Mouse (Mus musculus): ENCODE measurements at regions not wholly inside any gene's neighbourhood (a gene's known extent, or its start where the extent isn't known, plus 50 kb on each side); places are given as distances from the start of the nearest gene placed in this dataset.
A peak's percentile ranks its signal among the peaks of the same experiment; 100 is the strongest.

DNA sequence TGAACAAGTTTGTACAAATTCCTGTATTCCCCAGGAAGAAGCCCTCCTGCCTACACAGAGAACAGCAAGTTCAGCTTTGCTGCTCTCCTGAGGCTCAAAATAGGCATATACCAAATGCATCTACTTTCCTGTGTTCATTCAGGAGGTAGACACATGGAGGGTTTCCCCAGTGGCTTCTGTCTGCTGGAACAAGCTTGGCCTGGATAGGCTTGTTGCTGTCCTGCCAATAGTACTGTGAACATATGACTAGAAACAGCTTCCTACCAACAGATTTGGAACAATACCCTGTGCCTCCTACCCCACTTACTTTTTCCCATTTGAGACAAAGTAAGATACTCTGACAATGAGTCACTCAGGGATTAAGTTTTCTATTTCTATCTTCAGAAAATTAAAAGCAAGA lies 93.8 kb upstream of the Wdpcp start:
- no peak for DNase-seq (ENCODE audit: low spot score)

DNA sequence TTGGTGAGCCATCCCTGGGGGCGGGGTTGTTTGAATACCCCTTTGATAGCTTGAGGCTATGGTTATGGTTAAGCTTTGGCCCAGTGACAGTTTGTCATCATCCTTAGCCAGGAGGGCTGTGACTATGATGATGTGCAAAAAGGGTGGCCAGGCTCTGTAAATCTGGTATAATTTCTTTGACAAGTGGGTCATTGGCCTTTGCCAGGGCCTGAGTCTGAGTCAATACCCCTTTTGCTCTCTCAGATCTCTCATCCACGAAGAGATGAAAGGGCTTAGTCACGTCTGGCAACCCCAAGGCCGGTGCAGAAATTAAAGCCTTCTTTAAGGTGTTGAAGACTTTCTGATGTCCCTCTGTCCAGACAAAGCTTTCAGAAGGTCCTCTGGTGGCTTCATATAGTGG lies 99.7 kb upstream of the Ugp2 start:
- DNase-seq (ENCODE audit: low spot score) = no peak

DNA sequence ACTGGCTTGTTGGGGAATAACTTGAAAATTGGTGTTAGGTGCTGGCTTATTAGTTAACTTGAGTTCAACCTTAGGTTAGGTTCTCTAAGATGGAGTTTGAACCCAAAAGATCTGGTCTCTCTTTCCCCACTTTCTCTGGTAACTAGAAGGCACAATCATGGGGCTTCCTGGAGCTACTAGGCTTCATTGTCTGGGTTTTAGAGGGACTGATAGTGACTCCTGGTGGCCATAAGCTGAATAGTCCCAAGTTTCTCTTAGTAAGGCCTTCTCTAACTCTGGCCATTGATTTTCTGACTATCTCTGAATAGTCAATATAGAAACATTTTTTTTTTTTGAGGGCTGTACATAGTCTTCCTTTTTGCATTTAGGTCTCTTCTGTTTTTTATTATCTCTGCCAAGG lies 97.5 kb upstream of the Ugp2 start:
- no peak for DNase-seq (ENCODE audit: low spot score)

DNA sequence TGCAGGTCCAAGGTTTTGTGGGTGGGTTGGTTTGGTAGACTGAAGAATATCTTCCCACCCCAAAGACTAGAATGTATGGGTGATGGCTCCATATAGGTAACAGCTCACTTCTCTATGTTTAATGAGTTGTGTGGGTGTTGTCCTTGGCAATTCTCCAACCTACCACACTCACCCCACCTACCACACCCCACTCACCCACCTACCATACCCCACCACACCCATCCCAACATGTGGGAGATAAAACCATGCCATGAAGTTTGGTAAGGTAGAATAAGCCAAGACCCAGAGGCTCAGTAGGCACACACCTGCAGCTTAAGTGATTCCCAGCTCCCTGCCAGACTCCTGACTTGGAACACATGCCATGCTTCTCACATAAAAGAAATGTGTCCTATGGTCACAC lies 89.0 kb upstream of the Ugp2 start:
- no peak for DNase-seq (ENCODE audit: low spot score)

DNA sequence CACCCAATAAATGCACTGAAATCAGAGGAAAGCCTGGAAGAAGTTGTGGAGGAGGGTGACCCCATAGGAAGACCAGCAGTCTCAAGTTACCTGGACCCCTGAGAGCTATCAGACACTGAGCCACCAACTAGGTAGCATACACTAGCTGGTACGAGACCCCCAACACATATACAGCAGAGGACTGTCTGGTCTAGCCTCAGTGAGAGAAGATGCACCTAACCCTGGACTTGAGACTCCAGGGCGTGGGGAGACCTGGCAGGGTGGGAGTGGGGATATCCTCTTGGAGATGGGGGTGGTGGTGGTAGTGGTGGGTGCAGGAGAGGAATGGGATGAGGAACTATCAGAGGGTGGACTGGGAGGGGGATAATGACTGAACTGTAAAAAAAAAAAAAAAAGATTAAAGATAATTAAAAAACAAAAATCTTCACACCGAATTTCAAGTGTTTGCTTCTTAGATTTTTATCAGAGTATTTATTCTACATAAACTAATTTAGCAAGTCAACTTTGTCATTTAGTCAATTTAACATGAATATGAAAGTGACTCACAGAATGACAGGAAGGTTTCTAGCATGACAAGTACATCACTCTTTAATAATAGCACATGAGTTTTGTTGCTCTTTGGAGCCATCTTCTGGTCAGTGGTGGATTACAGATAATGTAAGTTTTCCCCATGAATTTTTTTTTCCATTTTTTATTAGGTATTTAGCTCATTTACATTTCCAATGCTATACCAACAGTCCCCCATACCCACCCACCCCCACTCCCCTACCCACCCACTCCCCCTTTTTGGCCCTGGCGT lies 82.5 kb upstream of the Ugp2 start:
- peak; percentile 81 for DNase-seq (ENCODE audit: low spot score)

DNA sequence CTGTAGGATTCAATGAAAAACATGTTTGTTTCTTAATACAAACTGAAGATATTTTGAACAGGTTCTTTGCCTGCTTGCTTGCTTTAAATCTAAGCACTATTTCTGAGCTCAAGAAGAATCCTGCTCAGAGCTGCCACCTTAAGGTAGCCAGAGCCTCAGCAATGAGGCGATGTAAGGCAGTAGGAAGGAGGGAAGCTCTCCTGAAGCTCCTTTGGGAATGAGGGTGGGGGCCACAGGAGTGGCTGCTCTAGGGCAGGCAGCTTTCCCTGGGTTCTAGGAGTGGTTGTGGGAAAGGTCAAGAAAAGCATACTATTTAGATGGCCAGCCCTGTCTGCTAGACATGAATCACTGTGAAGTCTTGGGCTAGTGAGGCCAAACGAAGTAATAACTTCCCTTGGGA lies 62.7 kb upstream of the Ugp2 start:
- peak; percentile 51 for DNase-seq (ENCODE audit: low spot score)

DNA sequence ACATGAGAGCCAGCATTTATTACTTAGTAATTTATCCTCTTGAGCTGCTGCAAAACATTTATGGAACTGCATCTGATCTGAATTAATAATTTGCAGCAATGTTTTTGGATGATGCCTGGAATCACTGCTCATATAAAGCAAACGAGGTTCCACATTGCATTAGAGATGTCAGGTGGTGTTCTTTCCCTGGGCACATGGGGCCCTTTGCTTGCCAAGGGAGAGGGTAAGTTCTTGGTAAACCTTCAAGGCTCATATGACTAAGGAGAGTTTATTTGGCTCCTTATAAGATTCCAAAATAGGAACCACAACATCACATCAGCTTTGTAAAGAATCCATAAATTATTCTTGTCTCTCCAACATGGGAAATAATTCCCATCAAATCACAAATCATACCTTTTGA lies 59.0 kb upstream of the Ugp2 start:
- DNase-seq (ENCODE audit: low spot score) = no peak

DNA sequence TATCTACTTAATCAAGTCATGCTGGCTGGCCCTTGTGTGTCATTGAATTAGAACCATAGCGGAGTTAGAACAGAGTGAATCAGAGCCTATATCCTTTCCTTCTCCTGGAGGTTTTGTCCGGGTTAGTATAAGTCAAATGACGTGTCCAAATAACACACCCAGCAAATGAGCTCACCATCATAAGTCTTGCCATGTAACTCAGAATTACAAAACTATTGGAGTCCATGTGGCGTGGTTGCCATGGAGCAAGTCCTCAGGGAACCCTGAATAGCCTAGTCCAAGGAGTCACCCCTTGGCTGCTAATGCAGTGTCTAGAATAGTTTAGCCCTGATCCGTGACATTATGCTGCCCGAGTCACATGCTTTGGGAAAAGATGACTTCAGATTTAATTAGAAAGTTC lies 57.7 kb upstream of the Ugp2 start:
- DNase-seq (ENCODE audit: low spot score) = peak; percentile 85

DNA sequence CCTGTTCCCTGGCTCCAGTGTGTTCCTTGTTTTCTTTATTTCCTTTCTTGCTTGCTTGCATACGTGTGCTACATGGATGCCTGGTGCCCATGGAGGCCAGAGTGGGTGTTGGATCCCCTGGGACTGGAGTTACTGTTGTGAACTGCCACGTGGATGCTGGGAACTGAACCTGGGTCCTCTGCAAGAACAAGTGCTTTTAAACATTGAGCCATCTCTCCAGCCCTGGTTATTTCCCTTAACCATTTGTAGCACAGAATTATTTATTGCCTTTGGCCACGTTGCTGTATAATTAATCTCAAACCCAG lies 57.0 kb upstream of the Ugp2 start:
- no peak for DNase-seq (ENCODE audit: low spot score)

DNA sequence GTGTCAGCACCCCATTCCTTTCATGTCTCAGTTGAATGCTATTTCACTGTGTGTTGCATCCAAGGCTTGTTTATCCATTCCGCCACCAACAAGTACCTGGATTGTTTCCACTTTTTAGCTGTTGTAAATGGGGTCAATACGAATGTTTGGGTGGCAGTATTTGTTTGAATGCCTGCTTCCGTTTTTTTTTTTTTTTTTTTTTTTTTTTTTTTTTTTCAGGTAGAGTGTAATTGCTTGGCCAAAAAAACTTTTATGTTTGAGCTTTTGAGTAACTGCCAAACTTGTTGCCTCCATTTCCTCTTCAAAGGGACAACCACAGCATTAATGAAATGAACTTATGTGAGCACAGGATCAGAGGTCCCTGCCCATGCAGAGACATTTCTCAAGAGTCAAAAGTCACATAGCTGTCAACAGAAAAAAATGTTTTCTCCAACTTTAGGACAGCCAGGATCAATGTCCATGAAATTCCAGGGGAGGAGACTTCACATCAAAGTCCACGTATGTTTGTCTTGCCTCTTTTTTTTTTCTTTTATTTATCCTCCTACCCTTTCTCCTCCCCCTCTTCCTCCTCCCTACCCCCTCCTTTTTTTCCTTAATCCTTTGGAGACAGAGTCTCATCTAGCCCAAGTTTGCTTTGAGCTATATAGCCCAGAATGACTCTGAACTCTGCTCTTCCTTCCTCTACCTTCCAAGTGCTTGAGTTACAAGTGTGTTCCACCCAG lies 56.5 kb upstream of the Ugp2 start:
- DNase-seq (ENCODE audit: low spot score) = no peak

DNA sequence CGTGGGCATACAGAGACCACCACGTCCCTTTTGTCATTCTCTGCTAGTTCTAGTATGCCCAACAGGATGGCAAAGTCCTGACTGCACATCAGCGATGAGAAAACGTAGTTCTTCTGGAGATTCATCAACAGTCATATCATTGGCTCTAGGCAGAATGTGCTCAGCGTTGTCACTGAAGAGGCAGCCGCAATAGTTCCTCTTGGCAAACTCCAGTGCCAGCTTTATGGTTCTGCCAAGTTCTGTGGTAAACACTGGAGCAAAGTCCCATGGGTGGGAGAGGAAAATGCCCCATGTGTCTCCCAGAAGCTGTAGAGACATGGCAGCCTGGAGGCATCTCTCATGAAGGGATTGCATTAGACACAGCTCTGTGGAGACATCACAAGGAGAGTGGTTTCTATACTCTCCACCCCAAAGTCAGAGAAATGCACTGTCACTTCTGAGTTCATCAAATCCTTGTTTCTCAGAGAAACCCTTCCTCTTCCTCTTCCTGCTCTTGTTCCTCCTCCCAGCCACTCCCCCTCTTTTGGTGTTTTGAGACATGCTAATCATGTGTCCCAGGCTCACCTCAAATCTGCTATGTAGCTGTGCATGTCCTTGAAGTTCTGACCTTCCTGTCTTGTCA lies 54.6 kb upstream of the Ugp2 start:
- DNase-seq (ENCODE audit: low spot score) = no peak

DNA sequence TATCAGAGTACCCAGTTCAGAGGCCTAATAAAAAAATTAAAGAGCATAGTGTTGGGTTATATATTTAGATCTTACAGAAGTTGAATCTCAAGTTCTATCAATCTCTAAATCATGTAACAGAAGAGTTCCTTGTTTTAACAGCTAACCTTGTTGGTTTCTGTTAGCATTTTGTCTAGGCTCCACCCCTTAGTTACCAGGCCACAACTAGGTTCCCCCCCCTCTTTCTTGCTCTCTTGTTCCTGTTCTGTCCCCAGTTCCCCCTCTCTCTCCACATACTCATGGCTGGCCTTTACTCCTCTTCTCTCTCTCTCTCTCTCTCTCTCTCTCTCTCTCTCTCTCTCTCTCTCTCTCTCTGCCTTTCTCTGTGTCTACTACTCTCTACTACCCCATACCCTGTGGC lies 53.3 kb upstream of the Ugp2 start:
- DNase-seq (ENCODE audit: low spot score) = no peak

DNA sequence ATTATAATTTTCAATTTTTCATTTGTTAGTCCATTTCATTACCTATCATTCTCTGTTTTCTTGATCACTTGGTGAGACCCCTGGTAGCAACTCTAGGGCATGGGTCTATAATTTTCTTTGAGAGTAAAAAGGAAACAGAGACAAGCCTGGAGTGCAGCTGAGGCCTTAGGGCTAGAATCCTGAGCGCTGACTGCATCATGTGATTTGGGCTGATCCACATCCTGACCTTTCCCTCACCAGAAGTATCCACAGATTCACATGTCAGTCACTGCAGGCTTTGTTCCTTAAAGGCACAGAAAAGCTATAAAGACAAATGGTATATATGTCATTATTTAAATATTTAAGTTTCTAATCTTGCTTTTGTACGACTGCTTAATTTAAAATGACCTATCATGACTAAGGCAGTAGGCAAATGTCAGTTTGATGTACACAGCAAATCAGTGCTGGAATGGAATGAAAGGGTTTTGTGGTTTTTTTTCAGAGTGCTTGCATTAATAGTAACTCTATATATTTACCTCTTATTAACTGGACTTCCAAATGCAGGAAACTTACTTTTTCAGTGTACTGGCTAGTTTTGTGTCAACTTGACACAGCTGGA lies 51.4 kb upstream of the Ugp2 start:
- DNase-seq (ENCODE audit: low spot score) = no peak
